In genomic region chr15:36715159-36715558, GRCm38 (mm10) we compare ENCODE assay signal across 11 mouse cellular contexts.
DNase-seq lines count a peak whose midpoint lies in the region; ATAC-seq and TF ChIP-seq lines count a peak whose summit lies in the region.
"Had no signal": no experiment of that assay in that cellular context is flagged by ENCODE, and none has a peak within 500 bp of the region (broad histone marks: within the 10 kb centered on the region; RNA-seq: fewer than 3 reads in every experiment).

No protein-coding gene starts in this region.

- H3K36me3 ChIP-seq in hindbrain, embryonic 12.5 days, result no peaks in the 10 kb centered on the region
- no peaks in the 10 kb centered on the region for H3K36me3 ChIP-seq in hindbrain, embryonic 11.5 days (ENCODE audit: control insufficient read depth, insufficient read depth, low read length)
- no peaks in the 10 kb centered on the region for H3K36me3 ChIP-seq in liver, embryonic 14.5 days (replicated peaks; ENCODE audit: control insufficient read depth, insufficient read depth, low read depth)
- no peaks in the 10 kb centered on the region for H3K36me3 ChIP-seq in hindbrain, embryonic 15.5 days
- H3K36me3 ChIP-seq in intestine, postnatal 0 days (ENCODE audit: control insufficient read depth, insufficient read depth), result no peaks in the 10 kb centered on the region
- H3K36me3 ChIP-seq: heart, embryonic 13.5 days; limb, embryonic 15.5 days had no signal

- H3K27me3 ChIP-seq in hindbrain, embryonic 12.5 days, result no peaks in the 10 kb centered on the region
- no peaks in the 10 kb centered on the region for H3K27me3 ChIP-seq in hindbrain, embryonic 11.5 days (ENCODE audit: control insufficient read depth, insufficient read depth, low read length)
- H3K27me3 ChIP-seq in liver, embryonic 14.5 days (ENCODE audit: control insufficient read depth, insufficient read depth, low read length), result no peaks in the 10 kb centered on the region
- no peaks in the 10 kb centered on the region for H3K27me3 ChIP-seq in hindbrain, embryonic 15.5 days
- H3K27me3 ChIP-seq in intestine, postnatal 0 days (replicated peaks; ENCODE audit: control insufficient read depth, insufficient read depth, low read length), result no peaks in the 10 kb centered on the region
- H3K27me3 ChIP-seq: heart, embryonic 13.5 days; limb, embryonic 15.5 days had no signal

- WGBS in hindbrain, embryonic 12.5 days, result 90% methylated on average over 6 of the region's 6 CpGs
- 90% methylated on average over 6 of the region's 6 CpGs for WGBS in hindbrain, embryonic 11.5 days
- 85% methylated on average over 6 of the region's 6 CpGs for WGBS in liver, embryonic 14.5 days (ENCODE audit: insufficient replicate concordance)
- WGBS in hindbrain, embryonic 15.5 days, result 91% methylated on average over 6 of the region's 6 CpGs
- 92% methylated on average over 6 of the region's 6 CpGs for WGBS in intestine, postnatal 0 days

- no peaks in the 10 kb centered on the region for H3K9me3 ChIP-seq in hindbrain, embryonic 12.5 days (replicated peaks)
- H3K9me3 ChIP-seq in hindbrain, embryonic 11.5 days (ENCODE audit: control insufficient read depth, low read length), result no peaks in the 10 kb centered on the region
- H3K9me3 ChIP-seq in liver, embryonic 14.5 days (ENCODE audit: control insufficient read depth, low read length), result no peaks in the 10 kb centered on the region
- H3K9me3 ChIP-seq in hindbrain, embryonic 15.5 days, result no peaks in the 10 kb centered on the region
- no peaks in the 10 kb centered on the region for H3K9me3 ChIP-seq in intestine, postnatal 0 days (ENCODE audit: control insufficient read depth)
- H3K9me3 ChIP-seq: limb, embryonic 15.5 days had no signal

- ATAC-seq in hindbrain, embryonic 12.5 days (ENCODE audit: low FRiP score), result 0 out of 2 replicates have a peak, but pooled peaks have one; percentile 39
- no peak for ATAC-seq in hindbrain, embryonic 11.5 days (ENCODE audit: low FRiP score)
- no peak for ATAC-seq in liver, embryonic 14.5 days (ENCODE audit: insufficient read depth)
- peak; percentile 28 for ATAC-seq in hindbrain, embryonic 15.5 days (ENCODE audit: low FRiP score, low read depth)
- ATAC-seq in intestine, postnatal 0 days, result peak; percentile 24; the same call in 1 of the 2 replicates

- no peak overlapping the region for H3K9ac ChIP-seq in hindbrain, embryonic 12.5 days
- no peak overlapping the region for H3K9ac ChIP-seq in hindbrain, embryonic 11.5 days (ENCODE audit: low read depth, low read length)
- H3K9ac ChIP-seq in liver, embryonic 14.5 days (replicated peaks), result no peak overlapping the region
- no peak overlapping the region for H3K9ac ChIP-seq in hindbrain, embryonic 15.5 days
- no peak overlapping the region for H3K9ac ChIP-seq in intestine, postnatal 0 days (ENCODE audit: low read depth, low read length)
- H3K9ac ChIP-seq: limb, embryonic 15.5 days had no signal

- H3K4me2 ChIP-seq in hindbrain, embryonic 12.5 days (replicated peaks), result no peak overlapping the region
- H3K4me2 ChIP-seq in hindbrain, embryonic 11.5 days (replicated peaks; ENCODE audit: low read depth, low read length), result no peak overlapping the region
- H3K4me2 ChIP-seq in liver, embryonic 14.5 days (ENCODE audit: low read depth), result peak overlapping the region; percentile 70
- H3K4me2 ChIP-seq in hindbrain, embryonic 15.5 days, result no peak overlapping the region
- no peak overlapping the region for H3K4me2 ChIP-seq in intestine, postnatal 0 days (replicated peaks; ENCODE audit: low read depth)

- no peak for DNase-seq in hindbrain, embryonic 11.5 days (ENCODE audit: low spot score)
- no peak for DNase-seq in liver, embryonic 14.5 days (ENCODE audit: low read depth in 3 of 3, low spot score in 3 of 3)
- no peak for DNase-seq in liver
- DNase-seq in lung, adult 18-20 months, result no peak
- DNase-seq: cerebellum, adult 11-12 months; gastrocnemius, postnatal 25 days had no signal

- no peak overlapping the region for H3K4me3 ChIP-seq in hindbrain, embryonic 12.5 days
- H3K4me3 ChIP-seq in hindbrain, embryonic 11.5 days (ENCODE audit: low read depth, low read length), result no peak overlapping the region
- no peak overlapping the region for H3K4me3 ChIP-seq in liver, embryonic 14.5 days (ENCODE audit: insufficient read depth in 1 of 2, low read depth in 2 of 2, low read length in 2 of 2)
- no peak overlapping the region for H3K4me3 ChIP-seq in hindbrain, embryonic 15.5 days
- H3K4me3 ChIP-seq in intestine, postnatal 0 days (ENCODE audit: low read depth, low read length), result no peak overlapping the region

- no peak for TF ChIP-seq EP300 in liver, embryonic 14.5 days (IDR thresholded peaks at IDR 0.05; ENCODE audit: low read depth)

- H3K4me1 ChIP-seq in hindbrain, embryonic 12.5 days, result peaks cover 11% of the 10 kb centered on the region
- H3K4me1 ChIP-seq in hindbrain, embryonic 11.5 days (replicated peaks; ENCODE audit: control insufficient read depth, insufficient read depth, low read length), result no peaks in the 10 kb centered on the region
- H3K4me1 ChIP-seq in liver, embryonic 14.5 days (replicated peaks; ENCODE audit: control insufficient read depth in 2 of 2, insufficient read depth in 2 of 2, low read length in 1 of 2), result peaks cover 4 to 6% of the 10 kb centered on the region in 2 experiments; a peak in 2 of 4 replicates
- H3K4me1 ChIP-seq in hindbrain, embryonic 15.5 days (replicated peaks), result peaks cover 9% of the 10 kb centered on the region
- H3K4me1 ChIP-seq in intestine, postnatal 0 days (replicated peaks; ENCODE audit: control insufficient read depth, insufficient read depth, low read length), result no peaks in the 10 kb centered on the region

- TF ChIP-seq CTCF in liver, embryonic 14.5 days (IDR thresholded peaks at IDR 0.05; ENCODE audit: low read depth), result no peak
- no peak for TF ChIP-seq CTCF in intestine, postnatal 0 days (IDR thresholded peaks at IDR 0.05; ENCODE audit: low read depth)

- no peak overlapping the region for H3K27ac ChIP-seq in hindbrain, embryonic 12.5 days
- H3K27ac ChIP-seq in hindbrain, embryonic 11.5 days (ENCODE audit: low read depth, low read length), result no peak overlapping the region
- H3K27ac ChIP-seq in liver, embryonic 14.5 days, result no peak overlapping the region
- H3K27ac ChIP-seq in hindbrain, embryonic 15.5 days (replicated peaks), result no peak overlapping the region
- no peak overlapping the region for H3K27ac ChIP-seq in intestine, postnatal 0 days (ENCODE audit: low read depth, low read length)
- H3K27ac ChIP-seq: limb, embryonic 15.5 days had no signal

Comparison
In these comparisons a context has a peak if more than half of its experiments do, and no peak if none do; other contexts are left out.
1. ATAC-seq: peak in hindbrain, embryonic 12.5 days (single experiment), hindbrain, embryonic 15.5 days (single experiment) and intestine, postnatal 0 days (single experiment); none in hindbrain, embryonic 11.5 days (single experiment) and liver, embryonic 14.5 days (single experiment).